Mouse (Mus musculus) ovary, postnatal 14 days (tissue): ENCODE results near the gene Prune1.

ENCODE experiments used
- DNase-seq: peaks from one replicate; pipeline ENCODE4 v3.0.0; 2022; ENCODE audit warnings: low spot score

Gene Prune1

DNA sequence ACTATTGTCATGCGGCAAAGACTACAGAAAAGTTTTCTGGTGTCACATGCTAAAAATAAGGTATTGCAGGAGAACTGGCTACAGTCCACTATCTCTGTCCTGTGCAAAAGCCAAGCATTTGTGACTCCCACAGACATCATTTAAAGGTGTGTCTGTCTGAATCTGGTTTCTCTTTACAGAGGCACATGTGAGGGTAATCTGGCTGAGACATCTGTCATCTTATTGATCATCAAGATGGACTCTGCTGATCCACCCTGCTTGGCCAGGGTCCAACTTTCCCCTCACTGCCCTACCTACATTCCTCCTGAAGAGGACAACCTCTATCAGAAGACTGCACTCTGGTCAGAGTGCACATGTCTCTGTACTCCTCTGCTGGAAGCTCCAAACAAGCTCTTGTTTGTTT is 4.7 kb downstream of the Prune1 start:
- no peak for DNase-seq

GRCm38 (mm10) chr3:95276428-95276934 is 5.4 kb downstream of the Prune1 start:
- DNase-seq, result no peak

GRCm38 (mm10) chr3:95275161-95275560 is 6.7 kb downstream of the Prune1 start:
- no peak for DNase-seq

DNA sequence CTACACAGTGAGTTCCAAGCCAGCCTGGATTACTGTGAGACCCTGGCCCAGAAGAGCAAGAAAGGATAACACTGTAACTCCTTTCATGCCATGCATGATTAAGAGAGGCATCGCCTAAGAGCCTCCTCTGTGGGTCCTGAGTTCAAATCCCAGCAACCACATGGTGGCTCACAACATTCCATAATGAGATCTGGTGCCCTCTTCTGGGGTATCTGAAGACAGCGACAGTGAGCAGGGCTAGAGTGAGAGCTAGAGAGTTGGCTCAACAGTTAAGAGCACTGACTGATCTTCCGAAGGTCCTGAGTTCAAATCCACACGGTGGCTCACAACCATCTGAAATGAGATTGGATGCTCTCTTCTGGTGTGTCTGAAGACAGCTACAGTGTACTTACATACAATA is 7.4 kb downstream of the Prune1 start:
- no peak for DNase-seq

DNA sequence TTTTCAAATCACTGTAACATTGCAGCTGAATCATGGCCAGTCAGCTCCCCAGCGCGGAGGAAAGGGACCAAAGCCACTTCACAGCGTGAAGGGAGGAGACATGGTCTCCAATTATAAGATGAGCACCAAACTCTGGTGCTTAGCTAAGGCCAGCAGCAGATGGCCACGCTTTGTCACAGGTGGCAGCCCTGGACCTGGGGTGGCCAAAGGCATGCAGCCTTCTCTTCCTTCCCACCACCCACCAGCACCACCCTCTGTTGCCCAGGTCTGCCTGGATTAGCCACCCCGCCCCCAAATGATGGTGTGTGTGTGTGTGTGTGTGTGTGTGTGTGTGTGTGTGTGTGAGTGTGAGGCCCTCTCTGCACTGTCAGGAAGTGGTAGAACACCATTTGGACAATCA is 8.4 kb downstream of the Prune1 start:
- no peak for DNase-seq

DNA sequence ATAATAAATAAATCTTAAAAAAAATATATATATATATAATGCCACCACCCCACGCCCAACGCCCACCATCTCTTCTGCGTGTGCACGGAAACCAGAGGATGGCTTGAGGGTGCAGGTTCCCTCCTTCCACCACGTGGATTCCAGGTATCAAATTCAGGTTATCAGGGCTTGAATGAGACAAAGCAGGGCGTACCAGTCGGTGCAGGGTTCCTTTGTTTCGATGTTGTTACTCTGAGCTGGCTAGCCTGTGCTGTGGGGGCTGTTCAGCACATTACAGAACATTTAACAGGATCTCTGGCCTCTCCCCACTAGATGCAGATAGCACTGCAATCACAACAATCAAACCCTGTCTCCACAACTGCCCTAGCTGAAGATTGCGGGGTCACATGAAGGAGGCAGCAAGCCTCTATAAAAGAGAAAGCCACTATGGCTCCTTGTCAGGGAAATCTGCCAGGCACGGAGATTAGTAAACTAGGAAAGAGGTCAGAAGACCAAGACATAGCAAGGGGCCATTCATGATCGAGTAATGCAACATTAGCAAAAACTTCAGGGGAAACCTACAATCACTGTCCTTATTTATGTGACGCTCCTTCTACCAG is 11.0 kb downstream of the Prune1 start:
- DNase-seq, result no peak

GRCm38 (mm10) chr3:95269789-95270188 is 12.1 kb downstream of the Prune1 start:
- no peak for DNase-seq

DNA sequence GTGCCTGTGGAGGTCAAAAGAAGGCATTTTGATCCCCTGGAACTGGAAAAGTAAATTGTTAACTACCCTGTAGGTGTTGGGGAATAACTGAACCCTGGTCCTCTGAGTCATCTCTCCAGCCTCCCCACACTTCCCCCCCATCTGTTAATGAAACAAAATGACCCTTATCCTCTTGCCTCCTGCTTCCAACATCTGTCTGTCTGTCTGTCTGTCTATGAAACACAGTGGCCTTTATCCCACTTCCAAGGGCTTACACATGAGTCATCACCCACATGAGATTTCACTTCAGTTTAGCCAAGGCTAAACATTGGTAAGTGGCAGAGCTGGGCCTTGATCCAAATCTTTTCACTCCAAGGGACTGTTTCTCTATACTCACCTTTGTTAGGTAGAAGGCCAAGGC is 14.0 kb downstream of the Prune1 start:
- no peak for DNase-seq

DNA sequence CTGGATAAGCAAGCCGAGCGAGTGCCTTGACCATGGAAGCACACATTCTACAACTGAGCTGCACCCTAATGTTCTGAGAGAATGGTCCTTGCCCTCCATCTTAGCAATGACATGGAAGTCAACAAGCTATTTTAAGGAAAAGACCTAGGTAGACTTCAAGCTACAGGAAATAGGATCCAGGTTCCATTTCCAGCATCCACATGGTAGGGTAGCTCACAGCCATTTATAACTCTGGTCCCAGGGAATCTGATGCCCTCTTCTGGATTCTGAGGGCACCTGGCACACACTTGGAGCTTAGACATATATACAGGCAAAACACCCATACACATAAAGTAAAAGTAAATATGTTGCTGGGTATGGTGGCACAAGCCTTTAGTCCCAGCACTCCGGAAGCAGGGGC is 15.8 kb downstream of the Prune1 start:
- DNase-seq, result no peak

DNA sequence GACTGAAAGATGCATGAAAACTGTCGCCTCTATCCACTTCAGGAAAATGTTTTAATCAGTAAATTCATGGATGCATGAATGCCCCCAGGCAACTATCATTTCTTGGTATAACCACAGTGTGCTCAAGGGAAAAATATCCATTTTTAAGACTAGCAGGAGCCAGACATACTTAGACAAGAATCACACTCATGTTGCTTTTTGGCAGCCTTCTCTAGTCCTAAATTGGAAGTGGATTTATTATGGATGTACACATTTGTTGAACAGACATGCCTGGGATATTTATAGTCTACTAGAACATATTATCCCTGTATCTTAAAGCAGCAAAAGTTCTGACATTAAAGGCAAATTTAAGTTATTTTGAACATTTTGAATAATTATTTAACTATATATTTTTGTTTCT is 17.2 kb downstream of the Prune1 start:
- no peak for DNase-seq

DNA sequence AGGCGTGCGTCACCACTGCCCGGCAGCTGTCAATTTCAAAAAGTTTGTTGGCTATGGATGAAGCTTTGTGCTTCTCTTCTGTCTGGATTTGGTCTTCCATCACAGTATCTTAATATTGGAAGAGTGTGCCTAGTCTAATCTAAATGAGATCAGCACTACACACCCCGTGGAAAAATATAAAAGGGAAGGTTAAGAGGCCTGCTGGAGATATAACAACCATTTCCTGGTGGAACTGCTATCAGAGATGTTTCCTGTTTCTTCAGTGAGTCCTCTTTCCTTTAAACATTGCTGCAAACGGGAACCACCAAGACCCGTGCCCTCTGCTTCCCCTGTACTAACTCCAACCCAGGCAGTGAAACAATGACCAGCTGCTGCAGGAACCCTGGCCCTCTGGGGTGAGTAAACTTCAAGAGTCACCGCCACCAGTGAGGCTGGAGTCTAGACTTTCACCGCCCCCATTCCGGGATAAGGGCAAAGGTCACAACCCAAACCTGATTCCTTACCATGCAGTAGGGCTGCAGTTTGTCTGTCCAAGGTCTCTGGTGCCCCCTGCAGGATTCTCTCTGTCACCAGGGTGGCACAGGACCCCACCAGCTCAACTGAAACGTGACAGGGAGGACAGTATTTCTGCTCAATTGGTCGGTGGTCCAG is 18.7 kb downstream of the Prune1 start:
- DNase-seq, result peak; percentile 52

GRCm38 (mm10) chr3:95261975-95262374 is 19.9 kb downstream of the Prune1 start:
- DNase-seq, result no peak

DNA sequence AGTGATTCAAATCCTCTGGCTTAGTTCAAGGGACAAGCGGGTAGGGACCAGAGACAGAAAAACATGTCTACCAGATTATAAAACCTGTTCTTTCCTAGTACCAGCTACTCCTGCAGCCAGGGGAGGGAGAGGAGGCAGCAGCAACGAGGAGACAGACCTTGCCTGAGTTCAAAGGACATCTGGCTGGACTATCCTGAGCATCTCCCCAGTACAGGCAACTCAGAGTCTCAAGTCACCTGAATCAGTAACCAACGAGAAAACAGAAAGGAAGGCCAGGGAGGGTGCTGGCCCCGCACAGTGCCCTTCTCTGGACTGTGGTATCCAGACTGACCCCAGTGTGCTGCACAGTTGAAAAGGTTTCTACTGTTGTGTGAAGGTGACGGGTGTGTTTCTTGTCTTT is 24.9 kb downstream of the Prune1 start:
- DNase-seq, result no peak

GRCm38 (mm10) chr3:95250783-95251424 is 31.0 kb downstream of the Prune1 start, which contains the start of gene Bnipl:
Bnipl (minus strand) TSS chr3:95251193.
- DNase-seq, result no peak

DNA sequence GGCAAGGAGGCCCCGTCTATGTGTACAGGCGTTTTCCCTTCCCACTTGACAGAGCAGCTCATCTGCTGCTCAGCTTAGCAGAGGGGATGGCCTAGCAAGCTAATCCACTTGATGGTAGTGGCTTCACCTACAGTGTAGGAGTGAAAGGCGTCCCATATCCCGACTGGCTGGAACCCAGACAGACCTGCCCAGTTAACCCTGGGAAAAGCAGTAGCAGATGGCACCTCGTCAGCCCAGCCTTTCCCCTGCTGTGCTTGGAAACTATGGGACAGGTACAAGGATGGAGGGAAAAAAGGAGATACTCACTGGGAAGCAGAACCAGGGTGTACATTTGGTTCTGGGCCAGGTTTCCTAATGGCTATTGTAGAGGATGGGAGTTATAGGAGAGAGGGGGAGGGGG is 31.5 kb downstream of the Prune1 start:
- DNase-seq, result no peak

- DNase-seq, result no peak
Measured at GRCm38 (mm10) chr3:95247660-95248336, 34.1 kb downstream of the Prune1 start.

- peak; percentile 49 for DNase-seq
Measured at GRCm38 (mm10) chr3:95246465-95247231, 35.2 kb downstream of the Prune1 start.

GRCm38 (mm10) chr3:95243086-95243485 is 38.8 kb downstream of the Prune1 start:
- DNase-seq, result no peak

- DNase-seq, result no peak
Measured at GRCm38 (mm10) chr3:95241498-95241897, 40.4 kb downstream of the Prune1 start, which contains the start of gene Gm128. Gm128 (minus strand) TSS chr3:95241598.

DNA sequence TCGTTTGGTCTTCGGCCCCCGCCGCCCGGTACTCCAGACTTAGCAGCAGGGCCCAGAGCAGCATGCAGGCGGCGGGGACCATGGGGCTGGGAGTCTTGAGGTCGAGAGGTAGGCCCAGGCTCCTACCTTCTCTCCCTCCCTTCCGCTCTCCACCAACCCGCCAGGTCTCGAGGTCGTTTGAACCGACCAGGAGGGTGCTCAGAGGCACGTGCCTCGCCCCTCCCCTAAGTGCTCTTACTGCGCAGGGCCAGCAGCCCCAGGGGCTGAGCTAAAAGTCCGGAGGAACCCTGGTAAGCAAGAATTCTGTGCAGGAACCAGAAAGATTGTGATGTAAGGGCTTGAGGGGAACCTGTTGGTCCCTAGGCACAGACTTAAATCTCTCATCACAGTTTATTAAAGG is 41.0 kb downstream of the Prune1 start:
- no peak for DNase-seq

DNA sequence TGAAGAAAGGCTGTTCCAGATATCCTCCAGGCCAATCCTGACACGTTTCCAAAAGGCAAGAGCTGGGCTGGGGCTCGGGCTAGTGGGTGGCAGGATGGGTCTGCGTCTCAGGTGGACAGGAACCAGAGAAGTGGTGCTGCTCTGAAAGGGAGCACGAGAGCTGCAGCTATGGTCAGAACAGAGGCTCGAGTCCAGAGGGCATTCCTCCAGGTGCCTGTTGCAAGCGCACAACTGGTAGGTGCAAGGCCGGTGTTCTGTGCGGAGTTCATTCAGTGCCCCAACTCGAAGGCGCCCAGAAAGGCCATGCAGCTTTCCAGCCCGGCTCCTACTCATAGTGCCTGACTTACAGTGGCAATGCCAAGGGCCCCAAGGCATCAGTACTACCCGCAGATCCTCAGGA is 41.9 kb downstream of the Prune1 start:
- no peak for DNase-seq

DNA sequence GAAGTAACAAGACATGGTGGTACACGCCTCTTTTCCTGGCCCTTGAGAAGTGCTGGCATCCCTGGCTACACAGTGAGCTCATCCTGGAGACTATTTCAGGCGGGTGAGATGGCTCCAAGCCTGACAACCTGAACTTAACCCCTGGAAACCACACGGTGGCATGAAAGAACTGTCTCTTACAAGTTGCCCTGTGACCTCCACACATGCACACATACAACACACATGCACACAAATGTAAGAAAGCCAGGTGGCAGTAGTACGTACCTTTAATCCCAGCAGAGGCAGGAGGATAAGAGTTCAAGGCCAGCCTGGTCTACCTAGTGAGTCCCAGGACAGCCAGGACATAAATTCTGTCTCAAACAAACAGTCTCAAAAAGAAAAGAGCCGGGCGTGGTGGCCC is 42.9 kb downstream of the Prune1 start:
- no peak for DNase-seq
